9 mouse cellular contexts compared by ENCODE assay signal in genomic region chr12:100337351-100338018, GRCm38 (mm10).
A peak's percentile ranks its signal among the peaks of the same experiment; 100 is the strongest.
DNase-seq lines count a peak whose midpoint lies in the region; ATAC-seq lines count a peak whose summit lies in the region.
"Had no signal": no experiment of that assay in that cellular context is flagged by ENCODE, and none has a peak within 500 bp of the region (broad histone marks: within the 10 kb centered on the region; RNA-seq: fewer than 3 reads in every experiment).

No protein-coding gene starts in this region.

- peaks cover 34% of the 10 kb centered on the region for H3K4me1 ChIP-seq in forebrain, embryonic 13.5 days
- peaks cover 39% of the 10 kb centered on the region for H3K4me1 ChIP-seq in midbrain, embryonic 13.5 days (replicated peaks)

- peak; percentile 7 for DNase-seq in CD4-positive, CD25-positive, alpha-beta regulatory T cell, adult 2 months (ENCODE audit: low read depth, low spot score)
- peak; percentile 77 for DNase-seq in NIH3T3 (ENCODE audit: low read depth)
- DNase-seq in layer of hippocampus, adult 9-11 months, result no peak
- no peak for DNase-seq in thymus, postnatal 25 days

- H3K9ac ChIP-seq in forebrain, embryonic 13.5 days, result 0 out of 2 replicates have a peak overlapping the region, but pooled peaks have one; percentile 12
- H3K9ac ChIP-seq in midbrain, embryonic 13.5 days (replicated peaks), result 0 out of 2 replicates have a peak overlapping the region, but pooled peaks have one; percentile 1
- H3K9ac ChIP-seq: embryonic facial prominence, embryonic 15.5 days had no signal

- no peaks in the 10 kb centered on the region for H3K9me3 ChIP-seq in forebrain, embryonic 13.5 days (replicated peaks)
- H3K9me3 ChIP-seq in midbrain, embryonic 13.5 days, result no peaks in the 10 kb centered on the region
- H3K9me3 ChIP-seq: embryonic facial prominence, embryonic 15.5 days had no signal

- H3K4me3 ChIP-seq in forebrain, embryonic 13.5 days, result no peak overlapping the region
- H3K4me3 ChIP-seq in midbrain, embryonic 13.5 days (replicated peaks), result no peak overlapping the region
- H3K4me3 ChIP-seq: embryonic facial prominence, embryonic 15.5 days had no signal

- H3K36me3 ChIP-seq in forebrain, embryonic 13.5 days (ENCODE audit: poor library complexity, severe bottlenecking), result no peaks in the 10 kb centered on the region
- peaks cover 3% of the 10 kb centered on the region for H3K36me3 ChIP-seq in midbrain, embryonic 13.5 days
- H3K36me3 ChIP-seq: embryonic facial prominence, embryonic 15.5 days had no signal

- WGBS in forebrain, embryonic 13.5 days, result 45% methylated on average over 5 of the region's 5 CpGs
- 42% methylated on average over 5 of the region's 5 CpGs for WGBS in midbrain, embryonic 13.5 days

- peak overlapping the region; percentile 78 for H3K27ac ChIP-seq in forebrain, embryonic 13.5 days
- H3K27ac ChIP-seq in midbrain, embryonic 13.5 days, result peak overlapping the region; percentile 64
- H3K27ac ChIP-seq: embryonic facial prominence, embryonic 15.5 days had no signal

- ATAC-seq in CD4-positive, CD25-positive, alpha-beta regulatory T cell, adult 4 months, result no peak
- peak; percentile 86 for ATAC-seq in forebrain, embryonic 13.5 days
- ATAC-seq in midbrain, embryonic 13.5 days, result peak; percentile 83
- no peak for ATAC-seq in erythroblast, adult 5-6 weeks (replicated peaks; ENCODE audit: low FRiP score, poor library complexity, severe bottlenecking)

- H3K4me2 ChIP-seq in forebrain, embryonic 13.5 days, result no peak overlapping the region
- H3K4me2 ChIP-seq in midbrain, embryonic 13.5 days (replicated peaks), result no peak overlapping the region
- H3K4me2 ChIP-seq: embryonic facial prominence, embryonic 15.5 days had no signal

- no peaks in the 10 kb centered on the region for H3K27me3 ChIP-seq in forebrain, embryonic 13.5 days
- H3K27me3 ChIP-seq in midbrain, embryonic 13.5 days, result no peaks in the 10 kb centered on the region
- H3K27me3 ChIP-seq: embryonic facial prominence, embryonic 15.5 days had no signal

Comparison
In these comparisons a context has a peak if more than half of its experiments do, and no peak if none do; other contexts are left out.
1. DNase-seq: peak in CD4-positive, CD25-positive, alpha-beta regulatory T cell, adult 2 months (single experiment) and NIH3T3 (single experiment); none in layer of hippocampus, adult 9-11 months (single experiment) and thymus, postnatal 25 days (single experiment).
2. ATAC-seq: peak in forebrain, embryonic 13.5 days (single experiment) and midbrain, embryonic 13.5 days (single experiment); none in CD4-positive, CD25-positive, alpha-beta regulatory T cell, adult 4 months (single experiment) and erythroblast, adult 5-6 weeks (single experiment).